ENCODE assay signal across 17 mouse cellular contexts in the genomic region with DNA sequence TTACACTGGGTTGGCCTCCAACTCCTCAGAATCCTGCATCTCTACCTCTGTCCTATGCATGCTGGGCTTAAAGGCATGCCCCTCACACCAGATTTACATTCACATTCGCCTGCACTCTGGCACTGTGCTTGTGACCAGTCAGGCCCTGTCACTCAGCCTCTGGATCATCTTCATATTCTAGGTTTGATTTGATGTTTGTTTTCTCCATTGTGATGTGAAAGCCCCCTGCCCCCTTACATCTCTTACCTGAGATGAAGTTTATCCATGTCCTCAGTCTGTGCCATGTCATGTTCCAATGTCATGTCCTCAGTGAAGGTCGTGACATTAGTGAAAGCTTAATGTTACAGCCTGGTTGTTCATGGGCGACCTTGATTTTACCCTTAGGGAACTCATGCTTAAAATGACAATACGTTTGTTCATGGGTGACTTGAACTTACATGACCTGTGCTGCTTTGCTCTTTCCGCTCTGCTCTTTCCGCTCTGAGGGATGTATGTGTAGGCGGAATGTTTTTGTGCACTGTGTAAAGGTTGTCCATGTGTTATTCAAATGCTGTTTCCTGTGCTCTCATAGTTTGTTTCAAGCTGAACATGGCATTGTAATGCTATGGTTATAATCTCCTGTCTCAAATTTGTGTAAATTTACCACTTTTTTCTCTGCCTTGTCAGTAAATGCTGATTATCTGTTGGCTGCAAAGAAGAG.
DNase-seq lines count a peak whose midpoint lies in the region; ATAC-seq and TF ChIP-seq lines count a peak whose summit lies in the region.
"Had no signal": no experiment of that assay in that cellular context is flagged by ENCODE, and none has a peak within 500 bp of the region (broad histone marks: within the 10 kb centered on the region; RNA-seq: fewer than 3 reads in every experiment).

No protein-coding gene starts in this region.

- H3K4me3 ChIP-seq in lung, postnatal 0 days (ENCODE audit: low read depth, low read length): no peak overlapping the region
- H3K4me3 ChIP-seq: midbrain, embryonic 15.5 days had no signal

- ATAC-seq in lung, postnatal 0 days: no peak
- ATAC-seq in inflammation-experienced regulatory T-cells, adult 6 months: peak; percentile 80
- ATAC-seq: forebrain, embryonic 16.5 days; midbrain, embryonic 15.5 days; Patski had no signal

- WGBS in lung, postnatal 0 days: 70% methylated on average over 7 of the region's 7 CpGs

- no peaks in the 10 kb centered on the region for H3K27me3 ChIP-seq in lung, postnatal 0 days (replicated peaks; ENCODE audit: insufficient read depth, low read length)
- H3K27me3 ChIP-seq: Patski had no signal

- H3K4me2 ChIP-seq in lung, postnatal 0 days (replicated peaks; ENCODE audit: low read depth, low read length): no peak overlapping the region
- H3K4me2 ChIP-seq: heart, embryonic 11.5 days; midbrain, embryonic 15.5 days had no signal

- DNase-seq in embryo, embryonic 10.5 days (ENCODE audit: low spot score): peak; percentile 34
- DNase-seq in embryo, embryonic 11 days: no peak
- peak; percentile 20 for DNase-seq in lung, postnatal 36 days
- no peak for DNase-seq in lung, postnatal 0 days (ENCODE audit: low spot score)
- peak; percentile 79 for DNase-seq in CD4-positive, CD25-positive, alpha-beta regulatory T cell, adult 2 months (ENCODE audit: low read depth, low spot score)
- no peak for DNase-seq in layer of hippocampus, adult 11-12 months (ENCODE audit: low spot score)
- no peak for DNase-seq in testis, postnatal 10 days (ENCODE audit: low spot score)
- DNase-seq: cerebellum, adult 8-10 months; gastrocnemius, postnatal 36 days; kidney, adult 2 months had no signal

- H3K9ac ChIP-seq in lung, postnatal 0 days (replicated peaks; ENCODE audit: low read depth): no peak overlapping the region
- H3K9ac ChIP-seq: liver, embryonic 14.5 days; midbrain, embryonic 15.5 days had no signal

- H3K4me1 ChIP-seq in lung, postnatal 0 days (ENCODE audit: insufficient read depth, low read depth, low read length): peaks cover 4% of the 10 kb centered on the region; the same call in 1 of the 2 replicates

- no peaks in the 10 kb centered on the region for H3K36me3 ChIP-seq in lung, postnatal 0 days (ENCODE audit: insufficient read depth, low read length)
- H3K36me3 ChIP-seq: midbrain, embryonic 15.5 days had no signal

- TF ChIP-seq EP300 in lung, postnatal 0 days (IDR thresholded peaks at IDR 0.05): no peak

- TF ChIP-seq CTCF in lung, postnatal 0 days (IDR thresholded peaks at IDR 0.05): no peak

- H3K27ac ChIP-seq in lung, postnatal 0 days (ENCODE audit: low read length): no peak overlapping the region
- H3K27ac ChIP-seq: liver, embryonic 14.5 days; midbrain, embryonic 15.5 days; stomach, postnatal 0 days had no signal

- H3K9me3 ChIP-seq in lung, postnatal 0 days (ENCODE audit: low read length): no peaks in the 10 kb centered on the region
- H3K9me3 ChIP-seq: midbrain, embryonic 15.5 days had no signal

Comparison
In these comparisons a context has a peak if more than half of its experiments do, and no peak if none do; other contexts are left out.
1. DNase-seq: peak in embryo, embryonic 10.5 days (single experiment), lung, postnatal 36 days (single experiment) and CD4-positive, CD25-positive, alpha-beta regulatory T cell, adult 2 months (single experiment); none in embryo, embryonic 11 days (single experiment), lung, postnatal 0 days (single experiment), layer of hippocampus, adult 11-12 months (single experiment) and testis, postnatal 10 days (single experiment).